Mouse (Mus musculus) liver, embryonic 14.5 days (tissue): ENCODE data around the gene Tnr. TPM values are rescaled to one million over a fixed set of nuclear protein-coding genes. Genes with fewer than 3 reads are reported as not detected.

Source experiments
- ATAC-seq: fragments of 200-750 bp; cut with Nextera tagmentation; 2 replicates; pipeline ENCODE4 v1.8.0; 2017; ENCODE audit warnings: moderate number of reproducible peaks, mild to moderate bottlenecking, moderate library complexity; ENCODE audit not compliant: insufficient read depth
- DNase-seq, 3 experiments: peaks; one replicate each; pipeline ENCODE4 v3.0.0-alpha.2; 2012 to 2013; ENCODE audit warnings: low read depth in 3 of 3, low spot score in 3 of 3
- H3K27ac ChIP-seq: fragments of 300-500 bp; sonication (generic); 2 replicates; pipeline ENCODE4 v1.5.1; 2014; ENCODE audit warnings: moderate library complexity, mild to moderate bottlenecking, control low read depth, inconsistent platforms
- H3K27me3 ChIP-seq: fragments of 300-500 bp; sonication (generic); 2 replicates; pipeline ENCODE4 v1.6.1; 2014; ENCODE audit warnings: mild to moderate bottlenecking, low read length, moderate library complexity; ENCODE audit not compliant: control insufficient read depth, insufficient read depth
- H3K36me3 ChIP-seq: fragments of 300-500 bp; sonication (generic); replicated peaks from 2 replicates; pipeline ENCODE4 v1.6.1; 2014; ENCODE audit warnings: low read depth; ENCODE audit not compliant: control insufficient read depth, insufficient read depth
- H3K4me1 ChIP-seq, 2 experiments: fragments of 200-500 bp in 1 of 2; fragments of 300-500 bp in 1 of 2; sonication (generic) in 1 of 2; replicated peaks; 2 replicates each; pipeline ENCODE4 v1.6.1; 2012 to 2014; ENCODE audit warnings: antibody characterized with exemption in 1 of 2, inconsistent platforms in 1 of 2, low read length in 1 of 2; ENCODE audit not compliant: control insufficient read depth in 2 of 2, insufficient read depth in 2 of 2
- H3K4me2 ChIP-seq: fragments of 300-500 bp; sonication (generic); 2 replicates; pipeline ENCODE4 v1.6.1; 2014; ENCODE audit warnings: low read depth, mild to moderate bottlenecking, control low read depth, moderate library complexity
- H3K4me3 ChIP-seq, 2 experiments: fragments of 200-500 bp in 1 of 2; fragments of 300-500 bp in 1 of 2; sonication (generic) in 1 of 2; 2 replicates each; pipeline ENCODE4 v1.5.1; 2012 to 2014; ENCODE audit warnings: low read depth in 2 of 2, low read length in 2 of 2, mild to moderate bottlenecking in 2 of 2, control low read depth in 1 of 2, inconsistent platforms in 1 of 2, moderate library complexity in 1 of 2; ENCODE audit not compliant: insufficient read depth in 1 of 2
- H3K9ac ChIP-seq: fragments of 300-500 bp; sonication (generic); replicated peaks from 2 replicates; pipeline ENCODE4 v1.6.1; 2014; ENCODE audit warnings: mild to moderate bottlenecking, control low read depth, moderate library complexity
- H3K9me3 ChIP-seq: fragments of 300-500 bp; sonication (generic); 2 replicates; pipeline ENCODE4 v1.6.1; 2016; ENCODE audit warnings: low read length, mixed read lengths; ENCODE audit not compliant: control insufficient read depth
- CTCF ChIP-seq: IDR thresholded peaks from 2 replicates; pipeline ENCODE4 v1.5.1; 2016; ENCODE audit warnings: antibody characterized with exemption, low read depth, control low read depth
- EP300 ChIP-seq: IDR thresholded peaks from 2 replicates; pipeline ENCODE4 v1.6.1; 2016; ENCODE audit warnings: antibody characterized with exemption, low read depth
- WGBS: fragments of 180-500 bp; shearing (Covaris S2); extraction: QIAGEN DNeasy Blood & Tissue Kit; methylation state at CpG from one replicate; pipeline ENCODE4 v1.1.7; 2014; ENCODE audit not compliant: insufficient replicate concordance; 5-methylcytosine and 5-hydroxymethylcytosine counted together
- polyA plus RNA-seq, 2 experiments: library from polyadenylated mRNA; depleted of rRNA in 1 of 2; stranded (reverse) in 1 of 2; unstranded in 1 of 2; fragments of >200 nt; fragmentation: Nextera tagmentation in 1 of 2; extraction: Ambion mirVana in 1 of 2; gene quantifications; 2 replicates each; pipeline versions ENCODE4 v1.2.1 to v1.2.3; 2012 to 2014

Gene Tnr
- polyA plus RNA-seq, 2 experiments, result 0.02 to 0.03 TPM

DNA sequence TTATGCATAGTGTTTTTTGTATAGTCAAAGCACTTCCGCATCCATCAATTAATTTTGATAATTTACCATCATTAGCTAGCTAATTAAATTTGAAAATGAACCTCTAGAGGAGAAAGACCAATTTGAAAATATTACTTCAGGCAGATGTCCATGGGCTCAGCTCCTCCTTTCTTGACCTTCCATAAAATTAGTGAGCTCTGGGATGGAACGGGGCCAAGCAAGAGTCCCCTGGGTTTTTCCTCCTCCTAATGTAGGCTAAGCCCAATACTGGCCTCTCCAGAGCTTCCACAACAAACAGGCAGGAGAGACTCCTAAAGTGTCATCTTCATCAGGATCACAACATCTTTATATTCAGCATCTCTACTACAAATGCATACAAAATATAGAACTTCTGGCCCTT lies 455.5 kb downstream of the Tnr start:
- no peaks in the 10 kb centered on the region for H3K27me3 ChIP-seq
- H3K9ac ChIP-seq, result no peak overlapping the region
- no peaks in the 10 kb centered on the region for H3K36me3 ChIP-seq
- H3K27ac ChIP-seq, result no peak overlapping the region
- no peak overlapping the region for H3K4me3 ChIP-seq
- DNase-seq, result no peak
- H3K4me1 ChIP-seq, result no peaks in the 10 kb centered on the region
- H3K4me2 ChIP-seq, result no peak overlapping the region
- ATAC-seq, result no peak
- no peak for TF ChIP-seq CTCF
- H3K9me3 ChIP-seq, result no peaks in the 10 kb centered on the region
- WGBS, result 67% methylated on average over 2 of the region's 2 CpGs

DNA sequence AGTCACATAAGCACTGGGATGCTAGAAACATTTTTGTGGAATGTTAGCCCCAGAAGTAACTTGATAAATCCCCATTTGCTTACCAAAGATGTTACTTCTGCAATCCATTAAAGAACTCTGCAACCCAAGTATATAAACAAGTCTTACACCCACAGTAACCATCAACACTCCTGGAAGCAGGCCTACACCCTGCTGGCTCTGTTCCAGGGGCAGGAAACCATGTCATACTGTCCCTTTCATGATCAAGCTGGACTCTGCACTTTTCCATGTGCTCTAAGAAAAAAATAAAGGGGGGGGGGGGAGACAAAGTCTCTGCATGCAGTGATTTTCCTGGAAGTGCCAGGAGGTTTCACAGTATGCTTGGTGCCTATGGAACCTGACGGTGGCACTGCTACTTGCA lies 456.8 kb downstream of the Tnr start:
- no peak overlapping the region for H3K27ac ChIP-seq
- TF ChIP-seq CTCF (no peak), EP300 (no peak)
- 64% methylated on average over 1 of the region's 1 CpGs for WGBS
- no peak for ATAC-seq
- no peaks in the 10 kb centered on the region for H3K9me3 ChIP-seq
- no peaks in the 10 kb centered on the region for H3K4me1 ChIP-seq
- H3K4me2 ChIP-seq, result no peak overlapping the region
- no peak overlapping the region for H3K4me3 ChIP-seq
- H3K27me3 ChIP-seq, result no peaks in the 10 kb centered on the region
- H3K9ac ChIP-seq, result no peak overlapping the region
- H3K36me3 ChIP-seq, result no peaks in the 10 kb centered on the region
- DNase-seq, result no peak
